Mouse (Mus musculus) lung, adult 2 months (tissue): ENCODE results near the gene Palld. TPM values are rescaled to one million over a fixed set of nuclear protein-coding genes. Genes with fewer than 3 reads are reported as not detected.

Experiments
- DNase-seq: peaks from one replicate; pipeline ENCODE4 v3.0.0; 2022
- H3K4me1 ChIP-seq: fragments of 200-500 bp; 2 replicates; pipeline ENCODE4 v1.6.1; 2011; ENCODE audit warnings: low read length; ENCODE audit not compliant: control insufficient read depth, insufficient read depth
- H3K4me3 ChIP-seq: fragments of 200-500 bp; replicated peaks from 2 replicates; pipeline ENCODE3; 2011; ENCODE audit warnings: low read depth, mild to moderate bottlenecking, control low read depth, low read length; ENCODE audit errors: extremely low read depth
- CTCF ChIP-seq: fragments of 200-500 bp; IDR thresholded peaks from 2 replicates; pipeline ENCODE4 v1.5.1; 2011; ENCODE audit warnings: mild to moderate bottlenecking, low read length, control low read depth; ENCODE audit not compliant: insufficient read depth
- POLR2A ChIP-seq: fragments of 200-500 bp; IDR thresholded peaks from 2 replicates; pipeline ENCODE4 v1.6.1; 2011; ENCODE audit warnings: low read depth, mild to moderate bottlenecking, control low read depth, low read length, borderline replicate concordance; ENCODE audit errors: extremely low read depth
- WGBS: fragments of 180-500 bp; shearing (Covaris S2); methylation state at CpG from one replicate; pipeline ENCODE4 v1.1.7; 2018; 5-methylcytosine and 5-hydroxymethylcytosine counted together
- polyA plus RNA-seq: library from polyadenylated mRNA; depleted of rRNA; stranded (reverse); fragments of >200 nt; gene quantifications from 2 replicates; pipeline ENCODE4 v1.2.3, GENCODE M21; 2012

The Palld gene
- polyA plus RNA-seq, 1 experiment = 37.1 TPM

- Histone ChIP-seq H3K4me1 (no peaks in the 10 kb centered on the region), H3K4me3 (no peak overlapping the region)
- TF ChIP-seq CTCF (no peak), POLR2A (no peak)
- no peak for DNase-seq
- 48% methylated on average over 4 of the region's 4 CpGs for WGBS
These were observed 70.5 kb downstream of the Palld start for GRCm38 (mm10) chr8:61831944-61832343.

DNA sequence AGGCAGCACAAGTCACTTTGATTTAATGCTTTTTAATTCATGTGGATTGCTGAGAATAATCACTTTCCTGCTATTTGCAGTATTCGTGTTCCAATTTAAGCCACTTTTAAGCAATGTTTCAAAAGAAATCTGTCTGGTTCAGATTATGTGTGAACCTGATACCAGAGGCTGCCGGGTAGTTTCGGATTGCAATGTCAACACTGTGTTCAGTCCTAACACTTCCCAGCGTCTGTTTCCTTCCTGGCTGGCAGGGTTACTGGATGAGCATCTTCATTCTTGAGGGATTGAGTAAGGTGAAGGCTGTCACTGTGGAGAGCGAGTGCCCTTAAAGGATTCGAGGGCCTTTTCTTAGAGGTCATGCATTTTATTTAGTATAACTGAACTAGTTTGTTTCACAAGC lies 71.7 kb downstream of the Palld start:
- TF ChIP-seq POLR2A = no peak
- 25% methylated on average over 6 of the region's 6 CpGs for WGBS
- Histone ChIP-seq H3K4me1 (no peaks in the 10 kb centered on the region), H3K4me3 (no peak overlapping the region)
- DNase-seq = no peak

- Histone ChIP-seq H3K4me3 (no peak overlapping the region), H3K4me1 (no peaks in the 10 kb centered on the region)
- 35% methylated on average over 3 of the region's 3 CpGs for WGBS
- no peak for TF ChIP-seq CTCF
- no peak for TF ChIP-seq POLR2A
- no peak for DNase-seq
These were observed 77.9 kb downstream of the Palld start for GRCm38 (mm10) chr8:61824563-61824962.

DNA sequence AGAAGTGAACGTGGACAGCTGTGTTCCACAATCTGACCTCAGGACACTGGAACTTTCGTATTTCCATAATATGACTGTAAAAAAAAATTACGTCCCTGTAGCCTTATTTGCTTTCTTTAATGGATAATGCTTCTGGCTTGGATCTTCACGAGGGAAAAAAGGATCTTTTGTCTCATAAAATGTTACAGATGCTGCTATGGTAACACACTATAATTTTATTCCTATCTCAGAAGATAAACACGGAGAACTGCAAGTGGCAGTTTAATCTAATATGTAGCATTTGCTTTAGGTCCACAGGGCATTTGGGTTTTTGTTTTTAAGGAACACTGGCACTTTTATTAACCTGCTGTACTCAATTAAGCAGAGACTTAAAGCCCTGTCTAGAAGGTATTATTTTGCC lies 79.3 kb downstream of the Palld start:
- TF ChIP-seq POLR2A = no peak
- no peak for TF ChIP-seq CTCF
- Histone ChIP-seq H3K4me3 (no peak overlapping the region), H3K4me1 (no peaks in the 10 kb centered on the region)
- no peak for DNase-seq
- WGBS = 58% methylated on average over 5 of the region's 5 CpGs

GRCm38 (mm10) chr8:61803764-61804163 lies 98.7 kb downstream of the Palld start:
- DNase-seq = no peak
- TF ChIP-seq CTCF (no peak), POLR2A (no peak)
- WGBS = 77% methylated on average over 2 of the region's 2 CpGs

GRCm38 (mm10) chr8:61802840-61803239 lies 99.7 kb downstream of the Palld start:
- WGBS = 79% methylated on average over 2 of the region's 2 CpGs
- TF ChIP-seq POLR2A (no peak), CTCF (no peak)
- H3K4me3 ChIP-seq = no peak overlapping the region
- DNase-seq = no peak
- no peaks in the 10 kb centered on the region for H3K4me1 ChIP-seq

More at GRCm38 (mm10) chr8:61803764-61804163, 98.7 kb downstream of the Palld start:
- Histone ChIP-seq H3K4me1 (no peaks in the 10 kb centered on the region), H3K4me3 (no peak overlapping the region)

DNA sequence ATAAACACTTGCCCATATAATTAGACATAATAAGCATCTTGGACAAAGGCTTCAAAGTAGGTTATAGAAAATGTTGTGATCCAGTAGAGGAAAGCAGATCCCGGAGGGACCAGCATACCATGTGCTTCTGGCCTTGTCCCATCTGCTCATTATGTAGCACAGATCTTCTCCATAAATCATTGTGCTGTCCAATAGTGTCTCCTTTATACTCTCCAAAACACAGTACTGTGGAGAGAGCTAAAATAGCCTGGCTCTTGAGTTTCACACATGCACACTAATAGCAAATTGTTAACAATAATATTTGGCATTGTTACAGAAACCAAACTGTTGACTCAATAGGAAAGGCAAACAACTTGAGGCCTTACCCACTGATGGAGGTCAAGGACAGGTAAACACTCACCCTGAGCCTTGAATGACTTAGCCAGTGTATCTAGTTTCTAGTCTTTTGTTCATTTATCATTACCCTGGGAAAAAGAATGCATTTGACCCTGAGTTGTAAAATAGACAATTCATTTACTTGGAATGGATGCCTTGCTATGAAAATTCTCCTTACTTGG lies 105.0 kb downstream of the Palld start:
- DNase-seq = no peak
- no peak for TF ChIP-seq POLR2A
- no peak for TF ChIP-seq CTCF
- H3K4me1 ChIP-seq = peaks cover 3% of the 10 kb centered on the region
- no peak overlapping the region for H3K4me3 ChIP-seq
- 45% methylated on average over 1 of the region's 1 CpGs for WGBS

DNA sequence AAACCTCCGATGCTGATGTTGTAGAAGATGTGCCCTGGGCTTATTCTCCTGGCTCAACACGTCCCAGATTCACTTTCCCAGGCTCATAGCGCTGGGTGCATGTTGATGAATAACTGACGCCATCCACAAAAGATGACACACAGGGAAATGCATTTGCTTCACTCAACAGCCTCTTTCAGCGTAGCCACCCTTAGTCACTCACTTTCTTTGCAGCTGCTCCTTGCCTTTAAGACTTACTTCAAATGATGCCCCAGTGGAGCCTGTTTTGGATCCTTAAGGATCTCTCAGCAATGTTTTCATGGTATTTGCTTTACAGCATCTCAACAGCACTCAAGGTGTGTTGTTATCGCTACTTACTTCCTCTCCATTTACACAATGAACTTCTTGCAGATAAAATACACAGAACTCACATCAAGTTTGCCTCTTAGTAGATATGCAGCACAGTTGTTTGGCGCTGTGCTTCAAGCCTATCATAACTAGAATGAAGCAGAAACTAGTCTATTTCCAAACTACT lies 105.9 kb downstream of the Palld start:
- Histone ChIP-seq H3K4me3 (no peak overlapping the region), H3K4me1 (peaks cover 3% of the 10 kb centered on the region)
- no peak for TF ChIP-seq CTCF
- no peak for TF ChIP-seq POLR2A
- DNase-seq = no peak
- 70% methylated on average over 7 of the region's 7 CpGs for WGBS

- H3K4me3 ChIP-seq = no peak overlapping the region
- no peak for DNase-seq
- no peak for TF ChIP-seq POLR2A
- no peak for TF ChIP-seq CTCF
- WGBS = 73% methylated on average over 3 of the region's 3 CpGs
- no peaks in the 10 kb centered on the region for H3K4me1 ChIP-seq
These were observed 112.5 kb downstream of the Palld start for GRCm38 (mm10) chr8:61789946-61790345.

- no peak for DNase-seq
- WGBS = 93% methylated on average over 5 of the region's 5 CpGs
- Histone ChIP-seq H3K4me1 (no peaks in the 10 kb centered on the region), H3K4me3 (no peak overlapping the region)
- TF ChIP-seq POLR2A (no peak), CTCF (no peak)
These were observed 113.2 kb downstream of the Palld start for GRCm38 (mm10) chr8:61789289-61789688.
